Mouse (Mus musculus) embryo, embryonic 11.5 days (tissue): ENCODE data around the gene Stac2.

Experiments used
- DNase-seq: peaks from one replicate; pipeline ENCODE4 v3.0.0-alpha.2; 2012; ENCODE audit warnings: low read depth, low spot score

The Stac2 gene

GRCm38 (mm10) chr11:98050940-98051339 is 2.3 kb downstream of the Stac2 start:
- DNase-seq, result no peak

GRCm38 (mm10) chr11:98050520-98050815 is 2.8 kb downstream of the Stac2 start:
- DNase-seq, result no peak

GRCm38 (mm10) chr11:98049672-98050519 is 3.4 kb downstream of the Stac2 start:
- no peak for DNase-seq

GRCm38 (mm10) chr11:98047745-98048144 is 5.5 kb downstream of the Stac2 start:
- no peak for DNase-seq

- DNase-seq, result no peak
These were observed 6.8 kb downstream of the Stac2 start for GRCm38 (mm10) chr11:98046466-98046865.

- DNase-seq, result no peak
These were observed 7.7 kb downstream of the Stac2 start for GRCm38 (mm10) chr11:98045596-98045995.

GRCm38 (mm10) chr11:98044074-98044473 is 9.2 kb downstream of the Stac2 start:
- DNase-seq, result no peak

GRCm38 (mm10) chr11:98042741-98043140 is 10.5 kb downstream of the Stac2 start:
- DNase-seq, result no peak

- no peak for DNase-seq
These were observed 12.3 kb downstream of the Stac2 start for GRCm38 (mm10) chr11:98040975-98041374.

- no peak for DNase-seq
These were observed 15.4 kb downstream of the Stac2 start for GRCm38 (mm10) chr11:98037871-98038270.

- DNase-seq, result no peak
These were observed 17.3 kb downstream of the Stac2 start for GRCm38 (mm10) chr11:98035977-98036377.

- no peak for DNase-seq
These were observed 18.4 kb downstream of the Stac2 start for GRCm38 (mm10) chr11:98034840-98035239.

GRCm38 (mm10) chr11:98034061-98034460 is 19.2 kb downstream of the Stac2 start:
- no peak for DNase-seq

- DNase-seq, result peak; percentile 71
These were observed 21.9 kb downstream of the Stac2 start for GRCm38 (mm10) chr11:98031443-98031770.

- DNase-seq, result no peak
These were observed 22.4 kb downstream of the Stac2 start for GRCm38 (mm10) chr11:98030701-98031442.

- DNase-seq, result no peak
These were observed 25.5 kb downstream of the Stac2 start for GRCm38 (mm10) chr11:98027785-98028184.

GRCm38 (mm10) chr11:98027297-98027688 is 26.0 kb downstream of the Stac2 start:
- DNase-seq, result no peak

GRCm38 (mm10) chr11:98026570-98027296 is 26.5 kb downstream of the Stac2 start, which contains the start of gene Rpl19:
Gene Rpl19 (plus strand): TSS chr11:98026710.
- peak; percentile 87 for DNase-seq

GRCm38 (mm10) chr11:98026248-98026569 is 27.1 kb downstream of the Stac2 start:
- no peak for DNase-seq

- DNase-seq, result no peak
These were observed 28.7 kb downstream of the Stac2 start for GRCm38 (mm10) chr11:98024516-98024915.

- DNase-seq, result peak; percentile 61
These were observed 30.5 kb downstream of the Stac2 start, which contains the start of gene Cacnb1 for GRCm38 (mm10) chr11:98022555-98023371. Gene Cacnb1 (minus strand): TSS chr11:98023034.

- DNase-seq, result no peak
These were observed 31.1 kb downstream of the Stac2 start for GRCm38 (mm10) chr11:98022253-98022554.
